Mouse (Mus musculus) ES-E14 (cell line): ENCODE data around the gene Dmpk.

ENCODE experiments used
- CHD2 ChIP-seq: IDR thresholded peaks from 2 replicates; pipeline ENCODE4 v1.6.1; 2014; ENCODE audit warnings: mild to moderate bottlenecking, low read depth, low read length, inconsistent platforms
- MAFK ChIP-seq: IDR thresholded peaks from 2 replicates; pipeline ENCODE4 v1.6.1; 2014; ENCODE audit warnings: mild to moderate bottlenecking, low read depth, low read length, inconsistent platforms; ENCODE audit not compliant: insufficient read depth

DNA sequence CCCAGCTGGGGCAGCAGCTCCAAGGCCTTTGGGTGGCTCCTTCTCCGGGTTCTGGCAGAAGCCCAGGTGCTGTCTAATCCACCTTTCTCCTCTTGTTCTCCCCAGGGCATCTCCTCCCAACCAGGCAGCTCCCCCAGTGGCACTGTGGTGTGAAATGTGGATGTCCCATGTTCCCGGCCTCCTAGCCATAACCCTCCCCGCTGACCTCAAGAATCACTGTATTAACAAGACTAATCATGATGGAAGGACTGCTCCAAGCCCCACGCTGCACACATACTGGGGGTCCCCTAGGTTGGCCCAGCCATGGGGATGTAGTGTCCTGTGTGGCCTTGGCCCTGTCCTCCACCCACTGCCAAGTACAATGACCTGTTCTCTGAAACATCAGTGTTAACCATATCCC lies 1.5 kb upstream of the Dmpk start:
- TF ChIP-seq MAFK (no peak), CHD2 (no peak)
